Mouse (Mus musculus) stomach, embryonic 15.5 days (tissue): Measurements from ENCODE around the gene Ccdc57. TPM values are rescaled to one million over a fixed set of nuclear protein-coding genes. Genes with fewer than 3 reads are reported as not detected.

Experiments
- ATAC-seq: fragments of 200-750 bp; cut with Nextera tagmentation; 2 replicates; pipeline ENCODE4 v1.8.0; 2017; ENCODE audit warnings: low read depth, moderate number of reproducible peaks, moderate TSS enrichment; ENCODE audit not compliant: insufficient read depth, low FRiP score
- H3K27ac ChIP-seq: fragments of 300-500 bp; sonication (generic); 2 replicates; pipeline ENCODE4 v1.5.1; 2015; ENCODE audit warnings: mild to moderate bottlenecking, inconsistent platforms
- H3K27me3 ChIP-seq: fragments of 300-500 bp; sonication (generic); replicated peaks from 2 replicates; pipeline ENCODE4 v1.6.1; 2015; ENCODE audit warnings: inconsistent platforms
- H3K36me3 ChIP-seq: fragments of 300-500 bp; sonication (generic); 2 replicates; pipeline ENCODE4 v1.6.1; 2015; ENCODE audit warnings: inconsistent platforms
- H3K4me1 ChIP-seq: fragments of 300-500 bp; sonication (generic); 2 replicates; pipeline ENCODE4 v1.6.1; 2015; ENCODE audit warnings: inconsistent platforms
- H3K4me2 ChIP-seq: fragments of 300-500 bp; sonication (generic); 2 replicates; pipeline ENCODE4 v1.6.1; 2015; ENCODE audit warnings: mild to moderate bottlenecking, inconsistent platforms
- H3K4me3 ChIP-seq: fragments of 300-500 bp; sonication (generic); replicated peaks from 2 replicates; pipeline ENCODE4 v1.5.1; 2015; ENCODE audit warnings: inconsistent platforms
- H3K9ac ChIP-seq: fragments of 300-500 bp; sonication (generic); 2 replicates; pipeline ENCODE4 v1.6.1; 2015; ENCODE audit warnings: inconsistent platforms
- H3K9me3 ChIP-seq: fragments of 300-500 bp; sonication (generic); 2 replicates; pipeline ENCODE4 v1.6.1; 2016; ENCODE audit warnings: inconsistent platforms
- WGBS: fragments of 180-500 bp; shearing (Covaris S2); methylation state at CpG from one replicate; pipeline ENCODE4 v1.1.7; 2015; 5-methylcytosine and 5-hydroxymethylcytosine counted together
- polyA plus RNA-seq: library from polyadenylated mRNA; unstranded; fragments of >200 nt; fragmentation: Nextera tagmentation; extraction: Ambion mirVana; gene quantifications from 2 replicates; pipeline ENCODE4 v1.2.1, GENCODE M21; 2015

Gene Ccdc57
- polyA plus RNA-seq, 1 experiment from 2014 or later: 4.5 TPM

DNA sequence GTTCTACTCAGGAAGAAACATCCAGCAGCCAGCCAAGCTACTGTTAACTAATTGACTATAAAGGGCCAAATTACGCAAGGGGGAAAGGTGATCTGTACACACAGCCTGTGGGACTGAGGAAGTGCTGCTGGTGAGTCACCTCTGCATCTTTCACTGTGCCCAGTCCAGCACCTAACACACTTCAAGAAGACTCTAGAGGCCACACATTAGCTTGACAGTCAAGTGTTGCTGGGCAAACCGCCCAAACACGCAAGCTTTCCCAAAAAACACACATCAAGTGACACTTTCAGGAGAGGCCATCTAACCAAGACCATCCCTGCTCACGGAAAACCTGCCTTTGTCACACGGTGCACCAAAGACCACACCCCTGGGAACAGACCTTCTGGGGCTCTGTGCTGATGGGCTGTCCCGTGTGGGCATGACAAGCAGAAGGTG is 34.5 kb downstream of the Ccdc57 start:
- no peak for ATAC-seq
- H3K4me3 ChIP-seq: no peak overlapping the region
- 0 out of 2 replicates have a peak, but pooled peaks cover 3% of the 10 kb centered on the region for H3K36me3 ChIP-seq
- no peak overlapping the region for H3K4me2 ChIP-seq
- H3K27me3 ChIP-seq: no peaks in the 10 kb centered on the region
- no peaks in the 10 kb centered on the region for H3K4me1 ChIP-seq
- H3K9me3 ChIP-seq: no peaks in the 10 kb centered on the region
- 78% methylated on average over 6 of the region's 6 CpGs for WGBS
- no peak overlapping the region for H3K9ac ChIP-seq
- peak overlapping the region; percentile 3; the same call in 1 of the 2 replicates for H3K27ac ChIP-seq

DNA sequence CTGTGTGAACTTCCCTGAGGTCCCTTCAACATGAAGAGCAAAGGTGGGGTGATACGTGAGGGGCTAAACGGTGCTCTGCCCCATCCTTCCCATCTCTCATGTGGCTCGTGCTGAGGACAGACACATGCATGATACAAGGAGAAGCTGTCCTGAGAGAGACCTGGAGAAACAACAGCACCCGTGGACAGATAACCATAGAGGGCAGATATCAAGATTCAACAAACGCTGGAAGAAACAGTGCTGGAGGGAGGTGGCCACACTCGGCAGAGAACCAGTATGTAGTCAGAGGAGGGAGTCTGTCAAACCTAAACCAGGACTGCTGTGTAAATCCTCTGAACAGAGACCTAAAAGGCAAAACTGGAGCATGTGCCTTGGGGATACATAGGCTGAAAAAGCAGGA is 37.2 kb downstream of the Ccdc57 start:
- H3K36me3 ChIP-seq: 0 out of 2 replicates have a peak, but pooled peaks cover 3% of the 10 kb centered on the region
- no peak overlapping the region for H3K27ac ChIP-seq
- no peak overlapping the region for H3K4me3 ChIP-seq
- H3K9ac ChIP-seq: no peak overlapping the region
- no peaks in the 10 kb centered on the region for H3K9me3 ChIP-seq
- H3K27me3 ChIP-seq: no peaks in the 10 kb centered on the region
- H3K4me2 ChIP-seq: no peak overlapping the region
- no peak for ATAC-seq
- 87% methylated on average over 6 of the region's 6 CpGs for WGBS
- no peaks in the 10 kb centered on the region for H3K4me1 ChIP-seq

DNA sequence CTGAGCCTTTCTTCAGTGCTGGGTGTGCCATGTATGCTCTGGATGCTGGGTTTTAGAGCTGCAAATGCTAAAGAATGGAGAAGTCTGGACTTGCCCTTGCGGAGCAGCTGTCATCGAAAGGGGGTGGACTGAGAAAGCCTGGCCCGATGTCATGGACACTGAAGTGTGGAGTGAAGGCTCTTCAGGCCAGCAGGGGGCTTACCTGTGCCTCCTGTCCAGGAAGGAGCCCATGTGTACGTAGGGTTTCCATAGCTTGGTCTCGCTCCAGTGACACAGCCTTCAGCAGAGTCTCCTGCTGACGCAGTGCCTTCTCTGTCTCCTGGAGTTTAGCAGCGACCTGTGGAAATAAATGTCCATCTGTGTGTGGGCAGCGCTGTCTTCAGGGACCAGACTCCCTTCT is 38.3 kb downstream of the Ccdc57 start:
- H3K9me3 ChIP-seq: no peaks in the 10 kb centered on the region
- WGBS: 87% methylated on average over 8 of the region's 8 CpGs
- ATAC-seq: no peak
- 0 out of 2 replicates have a peak, but pooled peaks cover 3% of the 10 kb centered on the region for H3K36me3 ChIP-seq
- H3K27me3 ChIP-seq: no peaks in the 10 kb centered on the region
- H3K9ac ChIP-seq: no peak overlapping the region
- no peak overlapping the region for H3K4me3 ChIP-seq
- no peak overlapping the region for H3K27ac ChIP-seq
- no peaks in the 10 kb centered on the region for H3K4me1 ChIP-seq
- H3K4me2 ChIP-seq: no peak overlapping the region

DNA sequence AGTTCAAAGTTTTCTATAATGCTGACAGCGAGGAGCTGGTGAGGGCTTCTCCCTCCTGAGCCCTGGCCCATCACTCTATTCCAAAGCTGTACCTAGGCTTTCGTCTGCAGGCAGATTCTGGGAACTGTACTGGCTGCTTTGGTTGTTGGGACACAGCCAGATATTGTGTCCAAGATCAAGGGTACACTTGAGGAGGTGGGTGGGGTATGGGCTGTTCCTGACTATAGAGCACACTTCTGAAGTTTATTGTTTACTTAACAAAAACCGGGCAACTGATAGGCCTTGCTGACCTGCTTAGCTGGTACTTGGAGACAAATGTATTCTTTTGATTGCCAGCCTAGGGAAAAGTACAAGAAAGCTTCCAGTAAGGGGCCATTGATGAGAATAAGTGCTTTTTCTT is 43.5 kb downstream of the Ccdc57 start:
- H3K4me2 ChIP-seq: no peak overlapping the region
- no peaks in the 10 kb centered on the region for H3K27me3 ChIP-seq
- no peaks in the 10 kb centered on the region for H3K9me3 ChIP-seq
- ATAC-seq: peak; percentile 75
- WGBS: 56% methylated on average over 3 of the region's 3 CpGs
- no peak overlapping the region for H3K27ac ChIP-seq
- peaks cover 9% of the 10 kb centered on the region; the same call in 1 of the 2 replicates for H3K36me3 ChIP-seq
- no peak overlapping the region for H3K9ac ChIP-seq
- H3K4me3 ChIP-seq: no peak overlapping the region
- H3K4me1 ChIP-seq: no peaks in the 10 kb centered on the region

DNA sequence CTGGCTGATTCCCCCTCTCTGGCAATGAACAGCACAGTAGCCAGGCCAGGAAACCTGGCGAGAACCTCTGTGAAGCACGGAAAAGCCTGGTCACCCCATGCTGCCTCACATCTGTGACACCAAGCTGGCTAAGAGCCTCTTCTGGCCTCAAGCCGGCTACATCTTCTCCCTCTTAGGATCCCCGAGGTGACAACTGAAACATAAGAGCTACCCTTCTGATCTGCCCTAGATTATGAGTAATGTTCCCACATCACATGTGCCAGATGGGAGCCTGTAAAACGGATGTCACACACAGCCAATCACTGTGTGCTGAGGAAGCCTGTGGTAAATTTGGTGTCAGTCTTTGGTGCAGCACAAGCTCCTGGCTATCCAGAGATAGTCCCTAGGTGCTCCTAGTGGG is 44.0 kb downstream of the Ccdc57 start:
- H3K9ac ChIP-seq: no peak overlapping the region
- H3K36me3 ChIP-seq: peaks cover 9% of the 10 kb centered on the region; the same call in 1 of the 2 replicates
- 88% methylated on average over 5 of the region's 5 CpGs for WGBS
- no peak overlapping the region for H3K27ac ChIP-seq
- H3K4me3 ChIP-seq: no peak overlapping the region
- no peaks in the 10 kb centered on the region for H3K27me3 ChIP-seq
- H3K4me1 ChIP-seq: no peaks in the 10 kb centered on the region
- no peaks in the 10 kb centered on the region for H3K9me3 ChIP-seq
- no peak for ATAC-seq
- no peak overlapping the region for H3K4me2 ChIP-seq

DNA sequence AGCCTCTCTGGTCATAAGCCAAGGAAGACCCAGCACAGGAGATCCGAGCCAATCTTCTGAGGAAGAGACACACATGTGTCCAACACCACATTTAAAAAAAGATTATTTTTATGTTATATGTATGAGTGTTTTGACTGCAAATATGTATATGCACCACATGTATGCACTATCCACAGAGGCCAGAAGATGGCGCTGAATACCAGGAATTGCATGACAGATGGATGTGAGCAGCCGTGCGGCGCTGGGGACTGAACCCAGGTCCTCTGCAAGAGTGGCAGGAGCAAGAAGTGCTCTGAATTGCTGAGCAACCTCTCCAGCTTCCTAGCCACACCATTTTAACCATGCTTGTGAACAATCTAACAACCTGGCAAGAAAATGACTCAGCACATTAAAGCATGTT is 45.2 kb downstream of the Ccdc57 start:
- H3K27me3 ChIP-seq: no peaks in the 10 kb centered on the region
- no peaks in the 10 kb centered on the region for H3K4me1 ChIP-seq
- WGBS: 90% methylated on average over 5 of the region's 5 CpGs
- no peaks in the 10 kb centered on the region for H3K9me3 ChIP-seq
- H3K36me3 ChIP-seq: peaks cover 9% of the 10 kb centered on the region; the same call in 1 of the 2 replicates
- H3K9ac ChIP-seq: no peak overlapping the region
- ATAC-seq: no peak
- H3K4me2 ChIP-seq: no peak overlapping the region
- H3K4me3 ChIP-seq: no peak overlapping the region
- no peak overlapping the region for H3K27ac ChIP-seq

DNA sequence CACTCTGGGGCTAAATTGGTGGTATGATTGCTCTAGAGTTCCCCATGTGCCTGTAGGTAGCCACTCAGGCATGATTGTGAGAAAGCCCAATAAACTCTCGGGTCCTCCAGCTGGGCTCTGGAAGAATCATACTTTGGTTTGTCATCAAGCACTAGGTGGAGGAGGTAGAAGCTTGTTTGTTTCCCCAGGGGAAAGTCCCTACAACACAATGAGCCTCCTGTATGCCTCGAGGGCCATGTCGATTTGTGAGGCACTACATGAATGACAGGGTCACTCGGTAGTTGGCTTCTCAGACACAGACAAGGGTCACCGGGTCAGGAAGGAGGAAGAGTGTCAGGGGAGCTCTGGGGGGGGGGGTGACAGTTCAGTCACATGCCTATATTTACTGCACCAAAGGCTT is 46.2 kb downstream of the Ccdc57 start:
- no peak overlapping the region for H3K4me2 ChIP-seq
- H3K9ac ChIP-seq: no peak overlapping the region
- H3K4me1 ChIP-seq: no peaks in the 10 kb centered on the region
- WGBS: 56% methylated on average over 5 of the region's 5 CpGs
- no peak for ATAC-seq
- peaks cover 9% of the 10 kb centered on the region; the same call in 1 of the 2 replicates for H3K36me3 ChIP-seq
- no peaks in the 10 kb centered on the region for H3K27me3 ChIP-seq
- H3K4me3 ChIP-seq: no peak overlapping the region
- H3K9me3 ChIP-seq: no peaks in the 10 kb centered on the region
- no peak overlapping the region for H3K27ac ChIP-seq

DNA sequence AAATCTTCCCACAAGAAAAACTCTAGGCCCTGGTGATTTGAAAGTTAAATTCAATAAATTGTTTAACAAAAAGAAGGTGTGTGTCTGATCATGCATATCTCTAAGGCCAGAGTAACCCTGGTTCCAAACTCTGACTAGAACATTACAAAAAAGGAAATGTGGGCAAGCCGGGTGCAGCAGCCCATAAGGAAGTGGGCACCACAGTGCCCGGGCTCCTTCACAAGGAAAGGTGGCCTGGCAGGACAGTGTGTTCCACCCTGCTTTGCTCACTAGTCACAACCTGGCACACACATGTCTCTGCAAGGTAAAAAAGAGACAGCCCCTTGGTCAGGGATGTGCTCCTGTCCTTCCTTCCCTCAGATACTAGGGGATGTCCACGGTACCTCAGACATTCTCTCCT is 49.1 kb downstream of the Ccdc57 start:
- no peak overlapping the region for H3K4me3 ChIP-seq
- H3K4me1 ChIP-seq: no peaks in the 10 kb centered on the region
- H3K9ac ChIP-seq: no peak overlapping the region
- 84% methylated on average over 3 of the region's 3 CpGs for WGBS
- no peak overlapping the region for H3K27ac ChIP-seq
- H3K9me3 ChIP-seq: no peaks in the 10 kb centered on the region
- peaks cover 9% of the 10 kb centered on the region for H3K36me3 ChIP-seq
- H3K4me2 ChIP-seq: no peak overlapping the region
- no peaks in the 10 kb centered on the region for H3K27me3 ChIP-seq
- no peak for ATAC-seq

DNA sequence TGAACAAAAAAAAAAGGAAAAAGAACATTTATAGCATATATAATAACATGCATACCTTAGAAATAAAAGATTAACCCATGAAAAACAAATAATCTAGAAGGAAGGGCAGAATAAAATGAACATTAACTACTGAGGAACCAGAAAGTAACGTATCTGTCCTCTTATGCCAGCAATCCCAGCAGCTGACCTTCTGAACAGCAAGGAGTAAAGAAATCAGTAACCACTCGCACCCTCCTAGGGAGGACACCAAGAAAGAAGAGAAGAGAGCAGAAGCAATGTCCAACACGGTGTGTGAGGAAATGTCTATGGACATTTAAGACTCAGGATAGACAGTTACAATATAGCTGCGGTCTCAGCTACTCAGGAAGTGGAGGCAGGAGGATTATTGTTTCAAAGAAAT is 49.7 kb downstream of the Ccdc57 start:
- Histone ChIP-seq H3K4me1 (no peaks in the 10 kb centered on the region), H3K9me3 (no peaks in the 10 kb centered on the region), H3K4me2 (no peak overlapping the region), H3K4me3 (no peak overlapping the region), H3K27me3 (no peaks in the 10 kb centered on the region), H3K27ac (no peak overlapping the region), H3K9ac (no peak overlapping the region), H3K36me3 (peaks cover 8% of the 10 kb centered on the region)
- no peak for ATAC-seq
- WGBS: 83% methylated on average over 4 of the region's 4 CpGs

DNA sequence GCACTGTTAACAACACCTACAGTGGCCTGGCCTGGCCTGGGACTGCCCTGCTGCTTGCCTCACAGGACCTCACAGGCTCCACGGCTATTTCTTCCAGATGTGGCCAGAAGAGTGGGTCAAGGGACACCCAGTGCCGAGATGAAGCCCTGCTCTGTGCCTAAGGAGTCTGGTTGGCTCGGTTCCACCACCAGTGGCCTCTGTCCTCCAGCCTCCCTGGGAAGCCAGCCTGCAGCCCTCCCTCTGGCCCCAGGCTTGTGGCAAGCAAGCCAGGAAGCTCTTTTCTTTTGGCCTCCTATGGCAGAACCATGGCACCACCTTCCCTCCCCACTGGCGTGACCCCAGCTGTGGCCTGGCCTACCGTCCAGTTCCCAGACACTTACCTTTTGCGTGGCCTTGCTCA is 59.5 kb downstream of the Ccdc57 start:
- H3K4me1 ChIP-seq: no peaks in the 10 kb centered on the region
- H3K9me3 ChIP-seq: no peaks in the 10 kb centered on the region
- H3K36me3 ChIP-seq: no peaks in the 10 kb centered on the region
- 82% methylated on average over 6 of the region's 6 CpGs for WGBS
- no peak overlapping the region for H3K9ac ChIP-seq
- H3K27me3 ChIP-seq: no peaks in the 10 kb centered on the region
- no peak overlapping the region for H3K27ac ChIP-seq
- no peak overlapping the region for H3K4me3 ChIP-seq
- no peak for ATAC-seq
- no peak overlapping the region for H3K4me2 ChIP-seq

DNA sequence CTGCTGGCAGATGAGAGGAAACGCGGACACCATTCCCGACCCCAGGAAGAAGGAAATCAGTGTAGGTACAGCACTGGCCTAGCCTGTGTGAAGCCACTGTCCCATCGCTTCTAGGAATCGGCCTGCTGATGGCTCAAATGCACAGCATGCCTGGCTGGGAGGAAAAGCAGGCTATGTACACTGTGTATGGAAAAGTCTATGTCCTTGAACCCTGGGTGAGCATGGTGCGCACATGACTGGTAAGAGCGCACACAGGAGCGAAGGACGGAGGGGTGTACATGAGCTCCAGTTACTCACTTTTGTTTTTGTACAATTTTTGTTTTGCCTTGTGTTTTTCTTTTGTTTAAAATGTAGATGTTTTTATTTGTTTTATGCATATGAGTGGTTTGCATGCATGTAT is 61.2 kb downstream of the Ccdc57 start:
- H3K9ac ChIP-seq: no peak overlapping the region
- 88% methylated on average over 9 of the region's 9 CpGs for WGBS
- H3K36me3 ChIP-seq: no peaks in the 10 kb centered on the region
- no peaks in the 10 kb centered on the region for H3K9me3 ChIP-seq
- H3K4me3 ChIP-seq: no peak overlapping the region
- ATAC-seq: no peak
- no peaks in the 10 kb centered on the region for H3K27me3 ChIP-seq
- no peaks in the 10 kb centered on the region for H3K4me1 ChIP-seq
- no peak overlapping the region for H3K4me2 ChIP-seq
- H3K27ac ChIP-seq: no peak overlapping the region

DNA sequence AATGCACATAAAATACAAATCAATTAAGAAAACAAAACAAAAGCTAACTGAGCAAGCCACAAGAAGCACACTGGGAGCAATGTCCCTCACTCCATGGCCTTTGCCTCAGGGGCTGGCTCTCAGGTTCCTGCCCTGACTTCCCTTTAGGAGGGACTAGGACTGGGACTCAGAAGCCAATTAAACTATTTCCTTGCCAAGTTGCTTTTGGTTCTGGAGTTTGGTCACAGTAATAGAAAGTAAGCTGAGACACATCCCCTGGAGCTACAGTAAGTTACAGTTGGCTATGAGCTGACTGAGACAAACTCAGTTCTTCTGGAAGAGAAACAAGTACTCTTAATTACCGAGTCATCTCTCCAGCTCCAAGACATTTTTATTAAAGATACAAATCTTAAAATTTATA is 66.9 kb downstream of the Ccdc57 start:
- 82% methylated on average over 1 of the region's 1 CpGs for WGBS
- H3K4me2 ChIP-seq: no peak overlapping the region
- H3K9me3 ChIP-seq: no peaks in the 10 kb centered on the region
- no peaks in the 10 kb centered on the region for H3K27me3 ChIP-seq
- H3K4me3 ChIP-seq: no peak overlapping the region
- no peak overlapping the region for H3K27ac ChIP-seq
- H3K36me3 ChIP-seq: no peaks in the 10 kb centered on the region
- no peaks in the 10 kb centered on the region for H3K4me1 ChIP-seq
- no peak overlapping the region for H3K9ac ChIP-seq
- ATAC-seq: no peak

DNA sequence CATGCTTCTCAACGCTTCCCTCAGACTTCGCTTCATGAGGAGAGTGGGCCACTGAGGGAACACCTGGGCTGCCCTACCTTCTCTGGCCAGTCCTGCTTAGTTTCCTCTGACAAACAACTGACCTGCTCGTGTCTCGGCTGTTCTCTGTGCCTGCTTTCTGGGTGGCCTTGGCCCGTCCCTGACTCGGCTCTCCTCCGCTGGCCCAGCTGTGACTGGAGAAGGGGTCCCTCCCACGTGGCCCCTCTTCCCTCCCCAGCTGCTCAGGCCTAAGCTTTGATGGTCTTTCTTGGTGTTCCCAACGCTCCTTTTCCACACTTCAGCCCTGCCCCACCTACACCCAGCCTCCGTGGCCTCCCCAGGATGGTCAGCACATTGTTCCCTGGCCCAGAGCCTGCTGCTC is 69.9 kb downstream of the Ccdc57 start:
- ATAC-seq: peak; percentile 35
- no peak overlapping the region for H3K4me2 ChIP-seq
- H3K9me3 ChIP-seq: no peaks in the 10 kb centered on the region
- H3K36me3 ChIP-seq: 0 out of 2 replicates have a peak, but pooled peaks cover 10% of the 10 kb centered on the region
- no peak overlapping the region for H3K4me3 ChIP-seq
- 74% methylated on average over 10 of the region's 10 CpGs for WGBS
- H3K9ac ChIP-seq: no peak overlapping the region
- no peak overlapping the region for H3K27ac ChIP-seq
- H3K4me1 ChIP-seq: no peaks in the 10 kb centered on the region
- no peaks in the 10 kb centered on the region for H3K27me3 ChIP-seq
